Mouse (Mus musculus): ENCODE measurements around the gene Brd7. TPM values are rescaled to one million over a fixed set of nuclear protein-coding genes. Genes with fewer than 3 reads are reported as not detected.
A peak's percentile ranks its signal among the peaks of the same experiment; 100 is the strongest.

The Brd7 gene
- polyA plus RNA-seq, 1 experiment, result 28.5 TPM

DNA sequence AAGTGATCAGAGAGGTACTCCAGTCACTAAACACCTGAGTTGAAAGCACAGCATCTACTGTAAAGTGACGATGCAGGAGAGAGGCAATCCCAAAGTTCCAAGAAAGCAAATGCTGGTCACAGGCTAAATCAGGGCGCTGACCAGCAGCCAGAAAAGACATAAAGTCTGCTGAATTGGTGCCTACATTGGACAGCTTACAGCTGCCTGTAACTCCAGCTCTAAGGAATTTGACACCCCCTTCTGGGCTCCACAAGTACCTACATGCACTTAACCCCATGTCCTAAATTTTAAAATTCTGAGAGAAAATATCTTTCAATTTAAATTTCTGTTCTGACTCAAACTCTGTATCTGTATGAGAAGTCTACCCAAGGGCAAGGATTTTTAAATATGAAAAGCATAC lies 2.0 kb downstream of the Brd7 start:
- peak overlapping the region; percentile 44 for H3K4me3 ChIP-seq (replicated peaks; ENCODE audit: extremely low read depth, low read depth, low read length)
- TF ChIP-seq CTCF (IDR thresholded peaks at IDR 0.05; ENCODE audit: insufficient read depth, low read length) (no peak), POLR2A (IDR thresholded peaks at IDR 0.05; ENCODE audit: borderline replicate concordance, extremely low read depth, low read depth, low read length) (no peak)
- DNase-seq, result no peak
- 57% methylated on average over 2 of the region's 2 CpGs for WGBS
- peaks cover 5% of the 10 kb centered on the region for H3K4me1 ChIP-seq (ENCODE audit: control insufficient read depth, insufficient read depth, low read length)

DNA sequence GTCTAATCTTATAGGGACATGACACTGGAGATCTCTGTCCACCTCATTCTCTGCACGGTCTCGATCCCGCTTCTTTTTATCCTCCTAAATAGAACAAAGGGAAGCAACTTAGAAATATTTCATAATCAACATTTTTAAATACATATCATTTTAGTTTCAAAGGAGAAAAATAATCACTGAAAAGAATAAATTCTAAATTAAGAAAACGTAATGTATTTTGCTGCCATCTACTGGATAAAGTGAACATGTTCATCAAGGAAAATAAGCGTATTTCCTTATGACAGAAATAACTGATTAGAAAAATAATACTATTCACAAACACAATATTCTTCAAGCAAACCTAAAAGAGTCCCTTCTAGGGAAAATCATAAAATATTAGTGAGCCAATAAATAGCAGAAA lies 4.0 kb downstream of the Brd7 start:
- no peak for DNase-seq
- Histone ChIP-seq H3K4me3 (replicated peaks; ENCODE audit: extremely low read depth, low read depth, low read length) (no peak overlapping the region), H3K4me1 (ENCODE audit: control insufficient read depth, insufficient read depth, low read length) (peaks cover 5% of the 10 kb centered on the region)
- WGBS, result 54% methylated on average over 5 of the region's 5 CpGs
- no peak for TF ChIP-seq POLR2A (IDR thresholded peaks at IDR 0.05; ENCODE audit: borderline replicate concordance, extremely low read depth, low read depth, low read length)
- peak; percentile 36; the same call in 1 of the 2 replicates for TF ChIP-seq CTCF (IDR thresholded peaks at IDR 0.05; ENCODE audit: insufficient read depth, low read length)

DNA sequence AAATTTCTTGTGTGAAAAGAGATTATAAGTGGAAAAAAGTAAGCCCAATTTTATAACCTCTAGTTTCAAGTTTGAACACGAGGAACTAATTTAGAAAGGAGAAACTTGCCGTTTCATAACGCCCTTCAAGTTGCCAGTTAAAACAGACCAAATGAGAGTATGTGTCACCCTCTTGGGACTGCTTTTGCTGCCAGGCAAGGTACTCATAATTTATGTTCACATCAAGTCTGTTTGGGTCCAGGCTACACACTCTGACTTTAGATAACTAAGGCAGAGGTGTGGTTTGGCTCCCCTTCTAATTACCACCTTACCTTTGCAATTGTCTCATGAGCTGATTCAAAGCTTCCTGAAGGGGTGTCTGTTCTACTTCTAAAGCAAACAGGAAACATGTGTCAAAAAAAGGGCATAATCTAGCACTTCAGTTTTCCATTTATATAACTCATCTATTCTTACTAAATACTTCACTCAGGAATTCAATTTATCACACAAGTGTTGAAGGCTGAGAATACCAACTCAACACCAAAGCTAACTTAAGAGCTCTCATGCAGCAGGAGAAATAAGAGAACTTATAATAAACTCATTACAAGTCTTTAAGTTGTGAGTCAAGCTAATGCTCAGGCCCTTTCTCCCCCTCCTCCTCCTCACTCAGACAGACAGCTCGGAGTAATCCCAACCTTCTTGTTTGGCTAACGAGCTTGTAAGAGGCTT lies 4.6 kb downstream of the Brd7 start:
- no peak for TF ChIP-seq CTCF (IDR thresholded peaks at IDR 0.05; ENCODE audit: insufficient read depth, low read length)
- TF ChIP-seq POLR2A (IDR thresholded peaks at IDR 0.05; ENCODE audit: borderline replicate concordance, extremely low read depth, low read depth, low read length), result no peak
- Histone ChIP-seq H3K4me3 (replicated peaks; ENCODE audit: extremely low read depth, low read depth, low read length) (no peak overlapping the region), H3K4me1 (ENCODE audit: control insufficient read depth, insufficient read depth, low read length) (peaks cover 5% of the 10 kb centered on the region)
- 61% methylated on average over 5 of the region's 5 CpGs for WGBS
- peak; percentile 59 for DNase-seq

DNA sequence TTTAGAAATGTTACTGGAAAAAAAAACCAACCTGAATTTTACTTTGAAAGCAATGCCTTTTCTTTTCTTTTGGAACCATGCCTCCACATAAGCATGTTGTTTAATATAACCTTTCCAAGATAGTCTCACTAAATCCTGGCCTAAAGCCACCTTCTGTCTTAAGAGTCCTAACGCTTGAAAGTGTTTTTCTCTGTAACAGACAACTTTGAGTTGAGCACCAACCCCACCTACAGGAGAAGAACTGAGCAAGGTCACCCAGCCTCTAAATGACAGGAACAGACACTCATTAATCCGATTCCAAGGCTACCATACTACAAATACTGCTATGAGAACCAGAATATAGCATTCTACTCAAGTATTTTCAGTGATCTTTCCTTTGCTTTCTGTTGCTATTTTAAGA lies 12.9 kb downstream of the Brd7 start:
- WGBS, result 27% methylated on average over 2 of the region's 2 CpGs
- DNase-seq, result no peak
- no peak overlapping the region for H3K4me3 ChIP-seq (replicated peaks; ENCODE audit: extremely low read depth, low read depth, low read length)
- TF ChIP-seq CTCF (IDR thresholded peaks at IDR 0.05; ENCODE audit: insufficient read depth, low read length), result no peak
- no peak for TF ChIP-seq POLR2A (IDR thresholded peaks at IDR 0.05; ENCODE audit: borderline replicate concordance, extremely low read depth, low read depth, low read length)
- H3K4me1 ChIP-seq (ENCODE audit: control insufficient read depth, insufficient read depth, low read length), result no peaks in the 10 kb centered on the region

DNA sequence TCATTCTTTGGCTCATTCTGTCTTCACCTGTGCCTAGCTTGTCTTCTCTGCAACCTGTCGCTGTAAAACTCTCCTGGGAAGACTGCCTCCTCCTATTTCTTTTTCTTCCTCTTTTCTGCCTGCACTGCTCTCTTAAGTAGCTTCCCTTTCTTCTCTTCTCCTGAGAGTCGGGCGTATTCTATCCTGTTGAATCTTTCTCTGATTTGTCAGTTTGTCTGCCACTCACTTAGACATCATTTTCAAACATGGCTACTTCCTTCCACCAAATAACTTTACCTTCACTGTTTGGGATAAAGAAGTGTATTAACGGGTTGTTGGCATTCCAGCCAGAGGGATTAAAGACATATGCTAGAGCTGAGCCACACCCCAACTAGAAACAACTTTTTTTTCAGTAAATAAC lies 20.0 kb downstream of the Brd7 start:
- DNase-seq, result no peak
- Histone ChIP-seq H3K4me1 (ENCODE audit: control insufficient read depth, insufficient read depth, low read length) (peaks cover 6% of the 10 kb centered on the region), H3K4me3 (replicated peaks; ENCODE audit: extremely low read depth, low read depth, low read length) (no peak overlapping the region)
- TF ChIP-seq CTCF (IDR thresholded peaks at IDR 0.05; ENCODE audit: insufficient read depth, low read length) (no peak), POLR2A (IDR thresholded peaks at IDR 0.05; ENCODE audit: borderline replicate concordance, extremely low read depth, low read depth, low read length) (no peak)
- WGBS, result 68% methylated on average over 4 of the region's 4 CpGs

DNA sequence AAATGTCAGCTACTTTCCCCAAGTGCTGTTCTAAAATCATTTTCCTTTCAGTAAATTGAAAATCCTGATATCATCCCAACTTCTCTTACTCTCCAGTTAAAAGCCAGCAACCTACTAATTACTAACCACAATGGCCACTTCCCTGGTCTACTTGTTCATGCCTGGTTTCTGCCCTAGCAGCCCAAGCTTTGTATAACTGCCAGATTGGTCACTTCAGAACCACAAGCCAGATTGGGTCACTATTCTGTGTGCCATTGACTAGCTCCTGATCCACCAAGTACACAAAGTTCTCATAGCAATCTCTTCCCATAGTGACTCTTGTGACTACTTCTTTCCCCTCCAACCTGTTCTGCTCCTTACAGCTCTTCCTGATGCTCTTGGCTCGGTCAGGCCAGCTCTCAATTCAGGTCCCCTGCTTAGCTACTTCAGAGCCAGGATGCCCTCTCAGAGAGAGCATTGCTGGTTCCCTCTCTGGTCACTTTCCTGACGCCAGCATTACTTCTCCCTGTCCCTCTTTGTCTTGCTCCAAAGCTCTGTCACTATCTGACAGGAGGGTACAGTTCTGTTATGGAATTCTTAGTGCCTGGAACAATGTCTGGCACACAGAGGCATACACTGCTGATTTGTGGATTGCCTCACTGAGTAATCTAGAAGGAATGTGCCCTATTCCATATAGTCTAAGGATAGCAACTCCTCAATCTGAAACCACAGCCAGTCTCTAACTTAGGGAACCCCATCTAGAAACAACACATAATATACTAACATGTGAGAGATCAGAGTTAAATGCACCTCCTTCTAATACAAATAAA lies 21.9 kb downstream of the Brd7 start:
- DNase-seq, result no peak
- WGBS, result 31% methylated on average over 2 of the region's 2 CpGs
- peaks cover 6% of the 10 kb centered on the region for H3K4me1 ChIP-seq (ENCODE audit: control insufficient read depth, insufficient read depth, low read length)
- H3K4me3 ChIP-seq (replicated peaks; ENCODE audit: extremely low read depth, low read depth, low read length), result no peak overlapping the region
- TF ChIP-seq CTCF (IDR thresholded peaks at IDR 0.05; ENCODE audit: insufficient read depth, low read length) (no peak), POLR2A (IDR thresholded peaks at IDR 0.05; ENCODE audit: borderline replicate concordance, extremely low read depth, low read depth, low read length) (no peak)

DNA sequence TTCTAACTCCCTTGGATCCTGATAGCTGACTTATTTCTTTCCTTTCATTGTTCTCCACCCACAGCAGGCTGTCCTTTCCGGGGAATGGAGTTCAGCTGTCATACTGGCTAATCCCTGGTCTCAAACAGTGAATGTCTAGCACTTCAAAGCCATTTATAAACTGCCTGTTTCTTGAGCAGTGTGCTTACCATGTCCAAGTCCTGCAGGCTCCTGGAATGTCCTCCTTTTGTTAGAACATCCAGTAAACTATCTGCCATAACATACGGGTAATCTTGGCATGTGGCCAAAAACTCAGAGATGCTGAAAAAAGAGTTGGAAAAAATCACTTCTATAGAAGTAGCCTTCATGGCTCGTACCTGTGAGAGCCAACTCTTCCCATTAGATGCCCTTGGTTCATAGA lies 22.8 kb downstream of the Brd7 start:
- TF ChIP-seq POLR2A (IDR thresholded peaks at IDR 0.05; ENCODE audit: borderline replicate concordance, extremely low read depth, low read depth, low read length) (no peak), CTCF (IDR thresholded peaks at IDR 0.05; ENCODE audit: insufficient read depth, low read length) (no peak)
- Histone ChIP-seq H3K4me1 (ENCODE audit: control insufficient read depth, insufficient read depth, low read length) (peaks cover 6% of the 10 kb centered on the region), H3K4me3 (replicated peaks; ENCODE audit: extremely low read depth, low read depth, low read length) (no peak overlapping the region)
- DNase-seq, result no peak
- WGBS, result 33% methylated on average over 3 of the region's 3 CpGs

DNA sequence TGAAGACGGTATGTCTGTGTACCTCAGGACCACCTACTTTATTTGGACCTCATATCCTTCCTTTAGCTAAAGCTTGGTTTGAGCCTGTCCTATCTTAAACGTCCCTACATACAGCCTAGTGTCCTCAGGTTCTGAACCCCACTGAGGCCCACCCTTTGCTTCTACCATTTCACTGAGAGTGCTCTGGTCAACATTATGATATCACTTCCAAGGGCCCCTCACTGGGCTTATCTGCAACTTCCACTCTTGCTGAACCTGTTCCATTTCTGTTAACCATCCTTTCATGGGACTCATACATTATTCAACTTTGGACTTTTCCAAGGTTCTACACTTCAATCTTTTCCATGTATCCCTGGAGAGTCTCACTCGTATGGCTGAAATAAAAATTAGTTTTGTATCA lies 27.0 kb downstream of the Brd7 start:
- DNase-seq, result no peak
- WGBS, result 76% methylated on average over 3 of the region's 3 CpGs
- Histone ChIP-seq H3K4me1 (ENCODE audit: control insufficient read depth, insufficient read depth, low read length) (peaks cover 7% of the 10 kb centered on the region), H3K4me3 (replicated peaks; ENCODE audit: extremely low read depth, low read depth, low read length) (no peak overlapping the region)
- TF ChIP-seq POLR2A (IDR thresholded peaks at IDR 0.05; ENCODE audit: borderline replicate concordance, extremely low read depth, low read depth, low read length) (no peak), CTCF (IDR thresholded peaks at IDR 0.05; ENCODE audit: insufficient read depth, low read length) (no peak)

DNA sequence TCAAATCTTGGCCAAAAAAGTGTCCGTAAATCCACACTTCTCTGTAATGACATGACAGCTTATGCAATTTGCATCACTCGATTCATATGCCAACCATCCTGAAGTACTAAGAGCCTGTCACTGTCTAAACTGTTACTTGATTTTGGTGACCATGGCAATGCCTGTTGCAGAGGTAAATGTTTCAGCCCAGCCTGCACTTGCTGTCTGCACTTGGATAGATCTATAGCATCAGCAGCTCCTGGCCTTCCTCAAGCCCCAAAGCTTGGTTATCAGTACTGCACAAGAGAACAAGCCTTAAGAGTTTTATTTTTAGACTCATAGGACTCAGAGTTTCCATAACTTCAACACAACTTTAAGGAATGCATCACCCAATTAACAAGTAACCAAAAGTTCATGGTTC lies 27.6 kb downstream of the Brd7 start:
- TF ChIP-seq CTCF (IDR thresholded peaks at IDR 0.05; ENCODE audit: insufficient read depth, low read length) (no peak), POLR2A (IDR thresholded peaks at IDR 0.05; ENCODE audit: borderline replicate concordance, extremely low read depth, low read depth, low read length) (no peak)
- H3K4me1 ChIP-seq (ENCODE audit: control insufficient read depth, insufficient read depth, low read length), result peaks cover 6% of the 10 kb centered on the region
- 61% methylated on average over 2 of the region's 2 CpGs for WGBS
- H3K4me3 ChIP-seq (replicated peaks; ENCODE audit: extremely low read depth, low read depth, low read length), result no peak overlapping the region
- DNase-seq, result no peak

DNA sequence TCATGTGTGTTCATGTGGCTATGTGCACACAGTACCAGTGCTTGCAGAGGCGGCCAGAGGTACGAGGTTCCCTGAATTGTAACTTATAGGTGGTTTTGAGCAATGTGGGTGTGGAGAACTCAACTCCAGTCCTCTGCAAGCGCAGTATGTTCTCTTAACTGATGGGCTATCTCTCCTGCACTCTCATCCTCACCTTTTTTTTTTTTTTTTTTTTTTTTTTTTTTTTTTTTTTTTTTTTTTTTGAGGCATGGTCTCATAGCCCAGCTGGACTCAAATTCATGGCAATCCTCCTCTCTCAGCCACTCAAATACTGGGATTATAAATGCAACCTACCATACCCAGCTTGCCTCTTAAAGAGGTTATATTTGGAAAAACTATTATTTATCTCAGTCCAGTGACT lies 31.2 kb downstream of the Brd7 start:
- H3K4me1 ChIP-seq (ENCODE audit: control insufficient read depth, insufficient read depth, low read length), result peaks cover 3% of the 10 kb centered on the region; the same call in 1 of the 2 replicates
- no peak for TF ChIP-seq POLR2A (IDR thresholded peaks at IDR 0.05; ENCODE audit: borderline replicate concordance, extremely low read depth, low read depth, low read length)
- TF ChIP-seq CTCF (IDR thresholded peaks at IDR 0.05; ENCODE audit: insufficient read depth, low read length), result no peak
- no peak overlapping the region for H3K4me3 ChIP-seq (replicated peaks; ENCODE audit: extremely low read depth, low read depth, low read length)
- no peak for DNase-seq
- 88% methylated on average over 3 of the region's 3 CpGs for WGBS
